Mouse (Mus musculus): ENCODE data around the gene Vmn1r206. TPM values are rescaled to one million over a fixed set of nuclear protein-coding genes. Genes with fewer than 3 reads are reported as not detected.
"Not testable (repeated sequence)": the region's sequence is repeated elsewhere in the genome, so short reads cannot be mapped to it uniquely, and the experiment has no call there.

Vmn1r206 gene
- not detected for total RNA-seq (2021)
- long read RNA-seq, experiment 1 = 0 reads
- long read RNA-seq, experiment 2 = 0 reads

DNA sequence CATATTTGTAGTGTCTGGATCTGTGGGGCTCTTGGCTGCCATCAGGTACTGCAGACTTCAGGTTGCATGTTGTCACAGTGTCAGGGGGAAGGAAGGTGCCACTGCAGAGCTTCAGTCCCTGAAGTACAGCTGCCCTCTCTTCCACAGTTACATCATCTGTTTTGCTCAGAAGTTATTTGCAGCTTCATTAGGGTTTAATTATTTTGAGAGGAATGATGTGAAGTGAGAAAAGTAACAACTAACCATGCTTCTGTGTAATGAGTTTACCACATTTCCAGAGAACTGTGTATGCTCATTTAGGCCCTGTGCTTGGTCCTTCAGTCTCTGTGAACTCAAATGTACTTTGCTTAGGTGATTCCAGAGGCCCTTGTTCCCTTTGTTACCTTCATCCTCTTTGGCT is at the start of gene Vmn1r206:
Gene Vmn1r206 (minus strand): TSS at position 101 of the 400 bp plus-strand sequence.
- DNase-seq (ENCODE audit: low spot score in 2 of 2) = not testable (repeated sequence)

DNA sequence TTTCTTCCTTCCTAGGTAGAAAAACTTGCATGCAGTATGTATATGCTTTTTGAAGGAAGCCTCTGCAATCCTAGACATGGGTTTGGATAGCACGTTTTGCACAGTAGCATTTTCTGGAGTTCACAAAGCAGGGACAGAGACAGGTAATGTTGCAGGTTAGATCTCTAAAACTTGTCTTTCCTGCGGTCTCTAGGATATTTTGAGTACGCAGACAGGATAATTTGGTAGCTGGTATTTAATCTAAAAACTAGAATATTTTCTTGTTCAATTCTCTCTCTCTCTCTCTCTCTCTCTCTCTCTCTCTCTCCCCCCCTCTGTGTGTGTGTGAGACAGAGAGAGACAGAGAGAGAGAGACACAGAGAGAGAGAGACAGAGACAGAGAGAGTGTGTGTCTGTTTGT is 31.2 kb downstream of the Vmn1r206 start, which contains the start of gene Vmn1r205:
Gene Vmn1r205 (minus strand): TSS at position 101 of the 400 bp plus-strand sequence.
- no peak for DNase-seq (ENCODE audit: low spot score in 2 of 2)

DNA sequence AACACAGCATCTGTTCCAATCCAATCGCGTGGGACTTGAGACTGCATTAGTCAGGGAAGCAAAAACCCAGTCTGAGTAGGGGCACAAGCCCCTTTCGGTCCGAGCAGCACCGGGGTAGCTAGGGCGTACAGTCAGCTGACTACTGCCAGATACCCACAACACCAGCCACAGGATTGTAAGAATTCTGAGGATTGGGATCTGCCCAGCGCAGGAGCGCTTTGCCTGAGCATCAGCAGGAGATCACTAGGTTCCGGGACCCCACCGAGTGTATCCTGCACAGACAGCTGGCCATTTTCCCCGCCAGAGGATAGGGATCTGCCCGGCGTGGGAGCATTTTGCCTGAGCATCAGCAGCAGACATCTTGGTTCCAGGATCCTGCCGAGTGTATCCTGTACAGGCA is 40.7 kb downstream of the Vmn1r206 start:
- not testable (repeated sequence) for DNase-seq (ENCODE audit: low spot score in 2 of 2)

DNA sequence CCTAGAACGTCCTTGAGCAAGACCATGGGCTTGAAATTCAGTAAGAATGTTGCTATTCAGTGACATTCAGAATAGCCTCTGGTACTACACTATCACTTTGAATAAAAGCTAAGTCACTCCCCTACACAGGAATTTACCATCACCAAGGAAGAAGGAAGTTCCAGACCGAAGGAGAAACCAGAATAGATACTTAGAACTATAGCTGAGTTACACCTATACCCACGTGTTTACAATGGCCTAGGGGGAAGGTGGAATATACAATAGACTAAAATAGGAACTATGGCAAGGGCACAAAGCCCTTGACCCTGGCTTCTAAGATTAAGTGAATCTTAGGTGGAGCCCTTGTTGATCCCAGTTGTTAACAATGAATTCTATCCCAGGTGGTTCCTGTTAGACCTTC is 49.1 kb downstream of the Vmn1r206 start:
- not testable (repeated sequence) for DNase-seq (ENCODE audit: low spot score in 2 of 2)

Other genes with a start within 250 kb of the Vmn1r206 start
- gene Vmn1r199, start 244.4 kb downstream of the Vmn1r206 start, total RNA-seq (2021) = not detected
- under 1 TPM; 0.07 to 0.16 TPM for gene Vmn1r200, start 233.9 kb downstream of the Vmn1r206 start, total RNA-seq (2021)
- not detected for gene Vmn1r201, start 152.3 kb downstream of the Vmn1r206 start, total RNA-seq (2021)
- gene Vmn1r202, start 118.9 kb downstream of the Vmn1r206 start, total RNA-seq (2021) = under 1 TPM; 0.05 to 0.07 TPM
- gene Vmn1r203, start 106.1 kb downstream of the Vmn1r206 start, total RNA-seq (2021) = not detected
- not detected for gene Vmn1r204, start 71.1 kb downstream of the Vmn1r206 start, total RNA-seq (2021)
- not detected for gene Vmn1r205, start 31.3 kb downstream of the Vmn1r206 start, total RNA-seq (2021)
- gene Vmn1r207-ps, start 105.4 kb upstream of the Vmn1r206 start, total RNA-seq (2021) = not detected
- not detected for gene Vmn1r208, start 153.1 kb upstream of the Vmn1r206 start, total RNA-seq (2021)
- gene Vmn1r209, start 185.4 kb upstream of the Vmn1r206 start, total RNA-seq (2021) = not detected
- not detected for gene Vmn1r210, start 207.1 kb upstream of the Vmn1r206 start, total RNA-seq (2021)
- not detected for gene Vmn1r211, start 233.3 kb upstream of the Vmn1r206 start, total RNA-seq (2021)

Measured in gastrocnemius, postnatal 4 days (tissue).